Mouse (Mus musculus) R1 (cell line): ENCODE measurements around the gene Gm6020.
"Not testable (repeated sequence)": the region's sequence is repeated elsewhere in the genome, so short reads cannot be mapped to it uniquely, and the experiment has no call there.

Experiments used
- DNase-seq: peaks from one replicate; pipeline ENCODE4 v3.0.0-alpha.2; 2018; ENCODE audit warnings: low read depth, low spot score

The Gm6020 gene

DNA sequence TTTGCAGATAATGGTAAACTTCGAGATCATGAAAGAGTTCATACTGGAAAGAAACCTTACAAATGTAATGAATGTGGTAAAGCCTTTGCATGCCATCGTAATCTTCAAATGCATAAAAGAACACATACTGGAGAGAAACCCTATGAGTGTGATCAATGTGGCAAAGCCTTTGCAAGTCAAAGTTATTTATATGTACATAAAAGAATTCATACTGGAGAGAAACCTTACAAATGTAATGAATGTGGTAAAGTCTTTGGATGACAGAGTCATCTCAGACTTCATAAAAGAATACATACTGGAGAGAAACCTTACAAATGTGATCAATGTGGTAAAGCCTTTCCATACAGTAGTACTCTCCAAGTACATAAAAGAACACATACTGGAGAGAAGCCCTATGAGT is at the start of gene Gm6020:
Gene Gm6020 (plus strand): TSS at position 301 of the 400 bp plus-strand sequence.
- not testable (repeated sequence) for DNase-seq

DNA sequence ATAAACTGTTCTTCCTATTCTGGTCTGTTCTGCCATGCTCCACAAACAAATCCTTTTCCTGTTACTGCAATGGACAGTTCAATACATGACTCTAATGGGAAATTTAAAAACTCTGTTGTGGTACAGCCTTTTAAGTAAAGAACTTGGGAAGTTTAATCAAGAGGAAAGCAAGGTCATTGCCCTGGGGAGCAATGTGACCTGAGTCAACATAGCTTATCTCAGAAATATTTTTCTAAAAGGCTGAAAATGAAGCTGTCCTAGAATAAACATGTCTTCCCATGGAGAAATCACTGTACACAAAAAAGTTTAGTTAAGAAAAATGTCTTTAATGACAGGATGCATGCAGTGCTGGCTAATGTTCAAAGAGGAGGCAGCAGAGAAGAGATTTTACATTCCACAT is 45.0 kb upstream of the Gm6020 start:
- no peak for DNase-seq

DNA sequence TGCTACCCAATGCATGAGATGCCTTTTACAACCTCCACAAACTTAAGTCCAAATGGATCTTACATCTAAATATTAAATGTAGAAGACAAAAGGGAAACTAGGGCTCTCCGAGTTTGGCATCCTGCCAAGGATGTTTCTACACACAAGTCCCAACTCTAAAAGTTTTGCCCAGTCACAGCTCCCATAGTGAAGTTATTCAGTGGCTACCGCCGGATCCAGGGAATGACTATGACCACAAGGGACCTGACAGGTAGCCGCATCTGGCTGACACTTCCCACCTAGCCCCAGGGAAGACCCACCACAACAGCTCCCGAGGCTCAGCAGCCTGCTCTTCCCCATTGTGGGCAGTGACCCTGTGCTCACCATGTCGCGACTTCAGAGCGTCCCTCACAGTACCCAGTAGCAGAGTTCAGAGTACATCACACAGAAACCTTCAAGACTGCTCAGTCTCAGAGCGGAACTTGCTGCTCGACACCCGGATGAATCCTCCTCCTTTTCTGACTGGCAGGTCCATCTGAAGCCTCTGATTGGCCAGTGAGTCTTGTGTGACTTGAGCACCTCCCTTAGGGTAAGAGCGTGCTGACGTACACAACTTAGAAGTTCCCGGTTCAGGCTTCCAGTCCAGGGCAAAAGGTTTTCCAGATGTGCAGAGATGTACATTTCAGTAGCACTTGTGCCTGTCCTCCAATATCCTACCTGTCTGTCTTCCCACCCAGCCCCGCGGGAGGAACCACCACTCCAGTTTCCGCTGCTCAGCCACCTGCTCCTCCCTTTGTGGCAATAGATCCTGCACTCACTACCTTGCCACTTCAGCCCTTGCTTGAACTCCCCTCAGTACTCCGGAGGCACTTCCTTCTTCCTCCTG is 43.1 kb upstream of the Gm6020 start, which contains the start of gene Zfp950:
Gene Zfp950 (minus strand): TSS at position 499 of the 865 bp plus-strand sequence.
- DNase-seq = peak; percentile 97

DNA sequence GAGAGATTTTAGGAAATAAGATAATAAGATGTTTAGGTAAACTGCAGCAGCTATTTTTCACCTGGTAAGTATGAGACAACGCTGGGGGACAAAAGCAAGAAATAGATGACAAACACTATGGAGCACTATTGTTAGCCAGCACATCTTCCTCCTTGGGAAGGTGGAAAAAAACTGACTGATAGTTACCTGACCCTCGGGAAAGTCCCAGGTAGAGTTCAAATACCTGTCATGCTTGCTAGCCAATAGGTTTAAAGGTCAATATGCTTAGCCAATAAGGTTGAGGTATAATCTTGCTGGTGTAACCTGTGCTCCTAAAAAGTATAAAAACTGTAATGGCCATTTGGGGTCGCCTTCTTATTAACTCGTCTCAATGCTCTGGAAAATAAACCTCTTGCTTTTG is 42.4 kb upstream of the Gm6020 start:
- DNase-seq = no peak

DNA sequence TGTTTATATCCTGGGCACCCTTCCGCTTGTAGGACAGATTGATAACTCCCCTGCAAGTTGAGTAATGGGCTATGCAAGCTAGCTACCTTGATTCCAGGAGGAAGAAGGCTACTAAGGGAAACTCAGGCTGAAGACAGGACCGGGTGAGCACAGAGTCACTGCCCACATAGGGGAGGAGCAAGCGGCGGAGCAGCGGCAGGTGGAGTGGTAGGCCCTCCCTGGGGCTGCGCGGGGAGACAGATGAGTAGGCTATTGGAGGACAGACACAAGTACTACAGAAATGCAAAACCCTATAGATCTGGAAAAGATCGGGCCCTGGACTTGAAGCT is 32.4 kb upstream of the Gm6020 start:
- peak; percentile 57 for DNase-seq

DNA sequence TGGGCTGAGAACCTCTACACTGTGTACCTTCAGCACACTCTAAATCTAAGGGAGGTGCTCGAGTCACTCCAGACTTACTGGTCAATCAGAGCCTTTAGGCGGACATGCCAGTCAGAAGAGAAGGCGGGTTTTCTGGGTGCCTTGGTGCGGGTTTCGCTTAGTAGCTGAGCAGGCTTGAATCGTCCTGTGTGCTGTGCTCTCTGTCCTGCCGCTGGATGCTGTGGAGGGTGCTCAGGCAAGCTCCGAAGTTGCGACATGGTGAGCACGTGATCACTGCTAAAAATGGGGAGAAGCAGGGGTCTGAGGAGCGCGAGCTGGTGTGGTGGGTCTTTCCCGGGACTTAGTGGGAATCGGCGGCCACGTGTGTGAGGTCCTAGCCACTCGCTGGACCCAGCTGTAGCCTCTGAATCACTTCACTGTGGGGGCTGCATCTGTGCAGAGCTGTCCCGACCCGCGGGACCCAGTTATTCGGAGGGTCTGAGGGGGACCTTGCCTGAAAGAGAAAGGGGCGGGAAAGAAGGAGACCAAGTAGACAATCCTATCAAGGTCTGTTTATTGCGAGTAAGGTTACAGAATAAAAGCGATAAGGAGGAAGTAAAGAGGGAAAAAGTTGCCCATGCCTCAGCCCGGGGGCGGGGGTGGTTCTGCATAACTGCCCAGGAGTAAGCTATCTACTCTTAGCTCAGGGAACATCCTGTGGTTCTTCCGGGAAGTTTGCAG is 31.8 kb upstream of the Gm6020 start:
- no peak for DNase-seq

DNA sequence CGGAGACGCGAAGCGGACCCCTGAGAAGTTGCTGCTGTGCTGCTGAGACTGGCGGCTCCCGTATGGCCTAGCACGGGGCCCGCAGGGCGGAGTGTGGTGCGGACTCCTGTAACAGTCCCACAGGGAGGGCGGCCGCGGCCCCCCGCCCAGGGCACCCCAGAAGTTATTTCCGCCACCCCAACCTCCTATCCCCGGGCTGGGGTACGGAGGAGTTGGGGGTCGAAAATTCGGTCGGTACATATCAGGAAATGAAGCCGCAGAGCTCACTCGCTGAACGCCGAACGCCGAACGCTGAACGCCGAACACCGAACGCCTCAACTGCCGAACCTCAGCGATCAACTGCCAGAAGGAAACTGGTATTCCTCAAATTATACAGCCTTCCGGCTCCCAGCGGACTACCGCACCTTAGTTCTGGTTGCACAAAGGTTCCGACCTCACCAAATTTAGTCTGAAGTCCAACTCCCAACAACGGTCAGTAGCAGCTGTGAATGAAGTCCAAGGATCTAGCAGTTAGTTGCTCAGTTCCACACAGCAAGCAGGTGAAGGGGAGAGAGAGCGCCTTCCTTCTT is 7.8 kb upstream of the Gm6020 start, which contains the start of gene Gm7102:
Gene Gm7102 (minus strand): TSS at position 554 of the 569 bp plus-strand sequence.
- peak; percentile 70 for DNase-seq

DNA sequence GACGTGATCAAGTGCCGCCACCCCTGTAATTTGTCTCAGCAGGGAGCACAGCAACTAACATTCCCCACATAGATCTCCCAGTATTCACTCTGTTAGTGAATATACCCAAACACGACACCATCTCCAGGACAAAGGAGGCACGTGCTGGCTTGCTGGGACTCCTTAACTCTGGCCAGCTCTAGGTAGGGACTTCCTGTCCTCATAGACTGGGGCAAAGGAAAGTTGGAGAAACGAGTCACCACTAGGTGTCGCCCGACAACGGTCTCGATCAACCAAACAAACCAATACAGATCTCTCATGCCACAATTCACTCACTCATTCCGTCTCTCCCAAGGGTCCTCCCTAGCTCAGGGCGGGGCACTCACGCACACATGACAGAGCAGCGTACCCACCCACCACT is 15.6 kb downstream of the Gm6020 start:
- peak; percentile 96 for DNase-seq

DNA sequence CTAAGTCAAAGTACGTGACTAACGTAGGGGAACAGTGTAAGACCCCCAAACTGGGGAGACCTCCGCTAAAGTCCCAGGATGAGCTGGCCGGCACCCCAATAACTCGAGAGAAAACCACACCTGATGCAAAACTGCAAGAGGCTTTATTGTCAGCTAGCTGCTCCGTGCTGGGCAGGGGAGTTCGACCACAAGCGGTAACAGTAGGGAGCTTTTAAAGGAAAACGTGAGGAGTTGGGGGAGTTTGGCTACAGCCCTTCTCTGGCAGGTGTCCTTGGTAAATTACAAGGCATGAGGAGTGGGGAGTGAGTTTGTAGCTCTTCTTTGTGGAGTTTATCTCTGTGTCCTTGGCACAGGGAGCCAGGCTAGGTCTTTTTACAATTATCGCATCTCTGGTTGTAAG is 16.1 kb downstream of the Gm6020 start:
- peak; percentile 40 for DNase-seq

DNA sequence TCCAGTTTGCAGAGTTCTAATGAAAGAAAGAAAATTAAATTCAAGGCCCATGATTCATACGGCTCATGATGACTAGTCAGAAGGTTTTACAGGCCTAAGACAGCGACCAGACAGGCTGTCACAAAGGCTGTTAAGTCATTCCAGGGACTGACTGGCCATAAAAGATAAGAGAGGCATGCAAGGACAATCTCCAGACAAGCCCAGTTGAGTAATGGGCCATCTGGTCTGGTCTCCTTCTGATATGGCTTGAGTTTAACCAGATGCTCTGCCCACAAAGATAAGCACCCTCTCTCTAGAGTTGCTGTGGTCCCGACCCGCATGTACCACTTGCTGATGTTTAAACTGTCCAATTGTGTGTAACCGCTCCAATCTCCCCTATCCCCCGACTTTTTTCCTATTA is 23.8 kb downstream of the Gm6020 start:
- DNase-seq = not testable (repeated sequence)

DNA sequence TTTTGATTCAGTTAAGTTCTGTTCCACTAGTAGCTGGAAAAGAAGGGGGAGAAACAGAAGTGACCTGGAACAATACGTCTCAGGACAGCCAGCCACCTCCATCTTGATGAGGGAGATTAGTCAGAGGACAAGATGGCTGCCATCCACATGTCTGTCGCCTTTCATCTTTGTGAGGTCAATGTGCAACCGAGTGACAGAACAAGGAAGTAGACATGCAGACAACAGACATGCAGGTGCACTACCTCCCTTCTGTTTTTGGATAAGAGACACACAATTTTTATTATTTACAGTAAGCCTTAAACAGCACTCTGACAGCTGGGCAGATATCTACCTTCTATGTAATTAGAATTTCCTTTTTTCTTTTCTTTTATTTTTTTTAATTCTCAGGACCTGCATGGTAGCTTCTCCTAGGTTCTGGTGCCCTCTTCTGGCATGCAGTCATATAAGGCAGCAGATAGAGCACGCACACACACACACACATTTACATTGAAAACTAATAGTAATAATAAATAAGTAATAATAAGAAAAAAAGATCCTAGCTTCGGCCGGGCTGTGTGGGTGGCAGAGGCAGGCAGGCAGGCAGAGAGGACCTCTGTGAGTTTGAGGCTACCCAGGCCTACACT is 40.1 kb downstream of the Gm6020 start:
- DNase-seq = peak; percentile 88

DNA sequence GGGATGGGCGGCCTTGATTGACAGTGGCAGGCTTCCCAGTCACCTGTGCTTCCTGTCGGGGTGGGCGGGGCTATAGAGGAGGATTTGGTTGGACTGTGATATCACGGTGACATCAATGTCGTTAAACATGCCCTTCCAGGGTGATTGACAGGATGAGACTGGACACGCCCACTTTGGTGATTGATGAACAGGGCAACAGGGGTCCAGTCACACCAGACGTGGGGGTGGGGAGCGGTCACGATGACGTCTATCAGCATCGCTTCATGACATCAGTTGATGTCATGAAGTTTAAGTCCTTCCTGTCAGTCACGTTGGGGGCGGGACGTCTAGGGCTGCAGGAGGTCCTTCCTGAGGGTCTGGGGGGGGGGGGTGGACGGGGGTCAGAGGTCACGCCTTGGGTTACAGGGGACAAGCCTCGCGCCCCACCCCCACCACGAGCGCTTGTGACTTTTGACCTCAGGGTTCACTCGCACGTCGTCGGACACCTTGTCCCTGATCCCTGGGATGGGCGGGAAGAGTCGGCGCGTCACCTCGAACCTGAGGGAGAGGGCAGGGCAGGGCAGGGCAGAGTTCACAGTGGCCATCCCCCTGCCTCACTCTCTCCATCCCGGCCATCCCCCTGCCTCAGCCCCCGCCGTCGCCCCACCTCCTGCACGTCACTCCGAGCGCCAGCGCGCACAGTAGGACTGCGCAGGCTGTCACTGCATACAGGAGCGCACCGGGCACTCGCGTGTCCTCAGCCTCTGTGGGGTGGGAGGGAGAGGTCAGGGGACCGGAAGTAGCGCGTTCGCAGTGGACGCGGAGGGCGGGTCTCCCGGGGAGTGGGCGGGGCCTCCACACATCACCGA is 41.2 kb downstream of the Gm6020 start:
- DNase-seq = peak; percentile 91

DNA sequence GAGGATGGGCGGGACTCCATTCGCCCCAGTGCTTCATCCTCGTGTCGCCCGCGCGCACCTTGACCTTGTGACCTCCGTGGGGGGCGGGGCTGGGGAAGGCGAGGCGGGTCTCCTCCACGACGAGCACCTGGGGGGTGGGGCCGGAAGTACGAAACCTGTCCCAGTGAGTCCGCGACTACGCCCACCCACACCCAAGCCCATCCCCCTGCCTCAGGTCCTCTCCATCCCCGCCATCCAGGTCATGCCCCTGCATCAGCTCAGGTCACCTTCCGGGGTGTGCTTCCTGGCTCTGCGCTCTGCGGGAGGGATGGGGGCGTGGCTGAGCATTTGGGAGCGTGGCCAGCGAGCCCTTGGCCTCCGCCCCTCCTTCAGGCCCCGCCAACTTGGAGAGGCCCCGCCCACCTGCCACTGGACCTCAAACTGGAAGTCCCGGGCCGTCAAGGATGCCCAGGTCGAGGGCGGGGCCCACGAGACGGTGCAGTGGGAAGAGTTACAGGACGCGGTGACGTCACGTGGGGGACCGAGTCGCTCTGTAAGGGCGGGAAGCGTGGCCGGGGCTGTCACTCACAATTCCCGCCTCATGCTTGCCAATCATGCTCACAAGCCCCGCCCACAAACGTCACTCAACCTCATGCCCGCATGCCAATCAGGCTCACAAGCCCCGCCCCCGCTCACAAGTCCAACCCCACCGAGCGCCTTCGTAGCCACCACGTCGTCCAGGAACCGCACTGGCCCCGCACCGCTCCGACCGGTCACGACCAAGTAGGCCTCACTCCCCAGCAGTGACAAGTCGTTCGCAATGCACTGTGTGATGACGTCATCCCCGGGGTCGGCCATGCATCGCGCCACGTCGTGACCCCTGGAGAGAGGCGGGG is 42.1 kb downstream of the Gm6020 start:
- DNase-seq = peak; percentile 98

DNA sequence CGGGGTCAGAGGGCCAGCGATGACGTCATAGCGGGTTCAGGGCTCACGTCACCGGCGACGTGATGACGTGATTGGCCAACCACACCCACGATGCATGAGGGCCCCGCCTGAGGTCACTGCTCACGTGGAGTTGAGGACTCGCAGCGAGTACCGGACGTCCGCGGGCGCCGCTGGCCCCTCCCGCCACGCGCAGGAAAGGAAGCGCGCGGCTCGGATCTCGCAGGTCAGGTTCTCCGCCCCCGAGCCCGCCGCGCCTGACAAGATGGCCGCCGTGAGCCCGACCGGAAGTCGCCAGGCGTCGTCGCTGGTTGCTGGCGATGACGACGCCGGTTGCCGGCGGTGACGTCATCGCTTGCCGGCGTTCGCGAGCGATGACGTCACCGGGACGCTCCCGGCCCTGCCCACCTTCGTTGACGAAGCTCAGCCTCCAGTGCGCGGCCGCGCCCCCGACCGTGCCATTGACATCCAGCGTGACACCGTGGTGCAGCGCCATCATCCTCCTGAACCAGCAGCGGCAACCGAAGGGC is 42.8 kb downstream of the Gm6020 start:
- peak; percentile 87 for DNase-seq

DNA sequence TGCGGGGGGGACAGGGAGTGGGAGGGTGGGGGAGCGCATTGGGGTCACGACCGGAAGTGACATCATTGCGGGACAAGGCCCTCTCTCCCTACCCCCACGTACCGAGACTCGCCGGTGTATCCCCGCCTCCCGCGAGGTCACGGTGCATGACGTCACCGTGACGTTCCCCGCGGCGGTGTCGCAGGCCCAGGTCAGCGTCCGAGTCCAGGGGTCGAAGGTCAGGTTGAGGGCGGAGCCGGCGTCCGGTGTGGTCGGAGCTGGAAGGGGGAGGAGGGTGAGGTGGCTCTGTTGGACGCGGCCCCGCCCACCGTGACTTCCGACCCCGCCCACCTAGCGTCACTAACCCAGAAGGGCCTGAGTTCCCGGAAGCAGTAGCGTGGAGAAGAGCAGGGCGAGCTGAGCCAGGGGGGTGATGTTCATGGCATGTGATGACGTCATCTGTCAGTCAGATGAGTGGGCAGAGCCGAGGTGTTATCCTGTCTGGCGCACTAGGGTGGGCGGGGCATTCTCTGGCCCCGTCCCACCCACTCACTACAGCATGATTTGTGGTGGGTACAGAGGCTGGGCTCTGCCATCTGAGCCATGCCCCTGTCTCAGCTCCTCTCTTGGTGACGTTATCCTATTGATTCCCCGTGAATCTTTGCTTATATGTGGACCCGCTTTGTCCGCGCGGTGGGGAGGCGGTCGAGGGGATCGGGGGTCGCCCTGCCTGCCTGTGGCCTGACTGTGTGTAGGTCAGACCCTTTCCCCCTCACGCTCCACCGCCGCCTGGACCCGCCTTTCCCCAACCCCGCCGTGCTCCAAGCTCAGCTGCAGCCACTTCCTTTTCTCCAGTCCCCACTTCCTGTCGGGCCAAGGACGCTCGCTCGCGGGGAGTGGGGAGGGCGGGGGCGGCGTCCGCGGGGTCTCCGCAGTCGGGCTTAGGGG is 43.5 kb downstream of the Gm6020 start:
- DNase-seq = peak; percentile 97

DNA sequence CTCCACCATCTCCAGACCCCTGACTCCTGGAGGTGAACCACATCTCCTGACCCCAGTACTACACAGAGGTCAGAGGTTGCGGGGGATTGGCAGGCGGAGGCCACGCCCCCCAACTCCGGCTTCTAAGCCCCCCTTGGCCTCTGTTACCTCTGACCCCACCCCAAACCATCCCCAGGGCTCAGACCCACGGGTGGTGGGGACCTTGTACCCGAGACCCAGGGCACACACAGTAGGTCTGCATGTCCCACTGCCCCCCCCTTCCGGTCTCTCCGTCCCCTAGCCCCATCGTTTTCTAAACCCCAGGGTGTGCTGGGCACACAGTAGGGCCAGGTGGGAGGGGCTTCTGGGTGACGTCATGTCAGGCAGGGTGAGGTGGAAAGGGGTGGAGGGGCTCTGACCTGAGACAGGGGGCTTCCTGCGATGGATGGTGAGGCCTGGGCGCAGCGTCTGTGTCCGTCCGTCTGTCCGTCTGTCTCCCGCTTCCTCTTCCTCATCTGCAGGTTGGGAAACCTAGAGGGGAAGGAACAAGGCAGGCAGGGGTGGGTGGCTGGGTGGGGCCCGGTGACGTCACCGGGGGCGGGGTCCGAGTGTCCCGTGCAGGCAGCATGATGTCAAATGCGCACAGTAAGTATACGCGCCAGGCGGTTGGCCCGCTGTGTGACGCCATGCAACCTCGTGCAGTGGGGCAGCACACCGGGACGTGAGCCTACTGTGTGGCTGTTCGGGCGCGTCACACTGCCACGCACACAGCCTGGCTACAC is 44.4 kb downstream of the Gm6020 start, which contains the start of gene Csf2ra:
Gene Csf2ra (minus strand): TSS at position 489 of the 761 bp plus-strand sequence.
- peak; percentile 93 for DNase-seq
